12 mouse cellular contexts compared by ENCODE assay signal in the genomic region with DNA sequence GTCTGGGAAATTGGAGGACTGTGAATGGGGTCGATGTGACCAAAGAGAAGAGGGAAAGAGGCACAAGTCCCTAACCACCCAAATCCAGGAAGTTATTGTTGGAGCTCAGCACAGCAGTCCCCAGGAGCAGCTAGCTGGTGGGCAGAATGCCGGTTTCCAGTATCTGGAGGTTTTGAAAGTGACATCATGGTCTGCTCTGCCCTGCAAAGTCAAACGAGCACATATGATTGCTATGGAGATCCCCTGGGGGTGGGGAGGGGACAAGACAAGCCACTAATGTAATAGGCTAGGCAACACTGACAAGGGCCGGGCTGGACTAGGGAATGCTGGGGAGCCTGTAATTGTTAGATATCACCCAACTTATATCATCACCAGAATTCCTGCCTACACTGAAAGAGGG. TPM values are rescaled to one million over a fixed set of nuclear protein-coding genes. Genes with fewer than 3 reads are reported as not detected.
DNase-seq lines count a peak whose midpoint lies in the region; ATAC-seq and TF ChIP-seq lines count a peak whose summit lies in the region.
"Had no signal": no experiment of that assay in that cellular context is flagged by ENCODE, and none has a peak within 500 bp of the region (broad histone marks: within the 10 kb centered on the region; RNA-seq: fewer than 3 reads in every experiment).

No protein-coding gene starts in this region.

- H3K36me3 ChIP-seq in hindbrain, postnatal 0 days (ENCODE audit: insufficient read depth, low read length): no peaks in the 10 kb centered on the region

- no peak for TF ChIP-seq POLR2A in brain, embryonic 14.5 days (IDR thresholded peaks at IDR 0.05; ENCODE audit: borderline replicate concordance, extremely low read depth, insufficient read depth, insufficient read length, poor library complexity, severe bottlenecking)

- H3K4me3 ChIP-seq in hindbrain, postnatal 0 days (ENCODE audit: low read length): no peak overlapping the region
- H3K4me3 ChIP-seq: limb, embryonic 12.5 days had no signal

- H3K9me3 ChIP-seq in hindbrain, postnatal 0 days (ENCODE audit: low read length): no peaks in the 10 kb centered on the region

- no peaks in the 10 kb centered on the region for H3K27me3 ChIP-seq in hindbrain, postnatal 0 days (ENCODE audit: insufficient read depth, low read length)
- H3K27me3 ChIP-seq: limb, embryonic 12.5 days had no signal

- H3K4me1 ChIP-seq in hindbrain, postnatal 0 days (ENCODE audit: insufficient read depth, low read length): no peaks in the 10 kb centered on the region

- no peak for TF ChIP-seq CTCF in brain, embryonic 14.5 days (IDR thresholded peaks at IDR 0.05; ENCODE audit: borderline replicate concordance, extremely low read depth, insufficient read depth, insufficient read length)
- TF ChIP-seq CTCF in hindbrain, postnatal 0 days (IDR thresholded peaks at IDR 0.05; ENCODE audit: low read depth): no peak

- DNase-seq in gastrocnemius, adult 18-20 months (ENCODE audit: low spot score): peak; percentile 24
- no peak for DNase-seq in gastrocnemius, adult 8-10 months (ENCODE audit: low spot score in 2 of 2)
- DNase-seq in brain, embryonic 14.5 days (ENCODE audit: low read depth): peak; percentile 48
- DNase-seq in heart, adult 18-20 months: peak; percentile 45 to 62
- peak; percentile 32 for DNase-seq in hindbrain, postnatal 0 days (ENCODE audit: low spot score)
- DNase-seq in urinary bladder, postnatal 10 days (ENCODE audit: low spot score): no peak
- DNase-seq in thymus, postnatal 14 days: no peak
- DNase-seq in thymus, adult 18-20 months: no peak
- DNase-seq: adrenal gland, adult 2 months; spleen, adult 18-20 months had no signal

- H3K27ac ChIP-seq in hindbrain, postnatal 0 days: no peak overlapping the region
- H3K27ac ChIP-seq: limb, embryonic 12.5 days had no signal

- H3K9ac ChIP-seq in hindbrain, postnatal 0 days (replicated peaks; ENCODE audit: low read length): no peak overlapping the region
- H3K9ac ChIP-seq: limb, embryonic 12.5 days had no signal

- no peak overlapping the region for H3K4me2 ChIP-seq in hindbrain, postnatal 0 days (ENCODE audit: low read depth, low read length)
- H3K4me2 ChIP-seq: limb, embryonic 12.5 days had no signal

- ATAC-seq in hindbrain, postnatal 0 days: peak; percentile 64
- ATAC-seq: CD4-positive, CD25-positive, alpha-beta regulatory T cell, adult 4 months had no signal

- WGBS in hindbrain, postnatal 0 days: 10% methylated on average over 4 of the region's 4 CpGs

RNA-seq across cellular contexts. Expression of gene Otoa, which starts 4.0 kb away (rescaled TPM):
- total RNA-seq in gastrocnemius, adult 18-20 months (2021): under 1 TPM; 0.12 to 0.23 TPM
- under 1 TPM in 2 of 4 experiments, not detected in 2; 0.05 to 0.21 TPM for total RNA-seq in gastrocnemius, adult 8-10 months (2022)
- 0.46 and 0.52 TPM in 2 replicates for polyA plus RNA-seq in brain, embryonic 14.5 days (2012; rRNA removed)
- total RNA-seq in heart, adult 18-20 months (2021): under 1 TPM; 0.05 to 0.18 TPM
- 0.73 and 1.0 TPM in 2 replicates for total RNA-seq in hindbrain, postnatal 0 days (2014; rRNA removed)
- 0.11 and 0.24 TPM in 2 replicates for polyA plus RNA-seq in hindbrain, postnatal 0 days (2015; fragmentation: Nextera tagmentation; extraction: Ambion mirVana)
- polyA plus RNA-seq: CD4-positive, CD25-positive, alpha-beta regulatory T cell, adult 4 months had no signal

RNA-seq across cellular contexts. Expression of gene Igsf6, which starts 11.1 kb away (rescaled TPM):
- under 1 TPM; 0.40 to 0.50 TPM for total RNA-seq in gastrocnemius, adult 18-20 months (2021)
- under 1 TPM in 3 of 4 experiments, not detected in 1; 0.13 to 0.36 (median 0.20) TPM for total RNA-seq in gastrocnemius, adult 8-10 months (2022)
- polyA plus RNA-seq in brain, embryonic 14.5 days (2012; rRNA removed): 0.20 and 0.36 TPM in 2 replicates
- total RNA-seq in heart, adult 18-20 months (2021): 1 to 10 TPM in 1 of 2 experiments, under 1 TPM in 1; 0.89 to 1.5 TPM
- 0.11 TPM in 1 of 2 replicates, not detected in the other for total RNA-seq in hindbrain, postnatal 0 days (2014; rRNA removed)
- 0.86 and 0.88 TPM in 2 replicates for polyA plus RNA-seq in hindbrain, postnatal 0 days (2015; fragmentation: Nextera tagmentation; extraction: Ambion mirVana)

RNA-seq across cellular contexts. Expression of gene Mettl9, which starts 51.3 kb away (rescaled TPM):
- total RNA-seq in gastrocnemius, adult 18-20 months (2021): 10 to 100 TPM; 21.2 to 22.5 TPM
- 10 to 100 TPM; 20.4 to 26.1 (median 23.6) TPM for total RNA-seq in gastrocnemius, adult 8-10 months (2022)
- polyA plus RNA-seq in brain, embryonic 14.5 days (2012; rRNA removed): 103 and 112 TPM in 2 replicates
- total RNA-seq in heart, adult 18-20 months (2021): 10 to 100 TPM; 76.9 to 98.0 TPM
- total RNA-seq in hindbrain, postnatal 0 days (2014; rRNA removed): 53.4 and 62.1 TPM in 2 replicates
- 153 and 155 TPM in 2 replicates for polyA plus RNA-seq in hindbrain, postnatal 0 days (2015; fragmentation: Nextera tagmentation; extraction: Ambion mirVana)

Comparison
In these comparisons a context has a peak if more than half of its experiments do, and no peak if none do; other contexts are left out.
1. DNase-seq: peak in gastrocnemius, adult 18-20 months (single experiment), brain, embryonic 14.5 days (single experiment), heart, adult 18-20 months (2 of 2) and hindbrain, postnatal 0 days (single experiment); none in gastrocnemius, adult 8-10 months (0 of 2), urinary bladder, postnatal 10 days (single experiment), thymus, postnatal 14 days (single experiment) and thymus, adult 18-20 months (0 of 2).